Mouse (Mus musculus) liver, embryonic 14.5 days (tissue): Measurements from ENCODE around the gene Dnm3. TPM values are rescaled to one million over a fixed set of nuclear protein-coding genes. Genes with fewer than 3 reads are reported as not detected.

Source experiments
- ATAC-seq: fragments of 200-750 bp; cut with Nextera tagmentation; 2 replicates; pipeline ENCODE4 v1.8.0; 2017; ENCODE audit warnings: moderate number of reproducible peaks, mild to moderate bottlenecking, moderate library complexity; ENCODE audit not compliant: insufficient read depth
- DNase-seq, 3 experiments: peaks; one replicate each; pipeline ENCODE4 v3.0.0-alpha.2; 2012 to 2013; ENCODE audit warnings: low read depth in 3 of 3, low spot score in 3 of 3
- H3K27ac ChIP-seq: fragments of 300-500 bp; sonication (generic); 2 replicates; pipeline ENCODE4 v1.5.1; 2014; ENCODE audit warnings: moderate library complexity, mild to moderate bottlenecking, control low read depth, inconsistent platforms
- H3K27me3 ChIP-seq: fragments of 300-500 bp; sonication (generic); 2 replicates; pipeline ENCODE4 v1.6.1; 2014; ENCODE audit warnings: mild to moderate bottlenecking, low read length, moderate library complexity; ENCODE audit not compliant: control insufficient read depth, insufficient read depth
- H3K36me3 ChIP-seq: fragments of 300-500 bp; sonication (generic); replicated peaks from 2 replicates; pipeline ENCODE4 v1.6.1; 2014; ENCODE audit warnings: low read depth; ENCODE audit not compliant: control insufficient read depth, insufficient read depth
- H3K4me1 ChIP-seq, 2 experiments: fragments of 200-500 bp in 1 of 2; fragments of 300-500 bp in 1 of 2; sonication (generic) in 1 of 2; replicated peaks; 2 replicates each; pipeline ENCODE4 v1.6.1; 2012 to 2014; ENCODE audit warnings: antibody characterized with exemption in 1 of 2, inconsistent platforms in 1 of 2, low read length in 1 of 2; ENCODE audit not compliant: control insufficient read depth in 2 of 2, insufficient read depth in 2 of 2
- H3K4me2 ChIP-seq: fragments of 300-500 bp; sonication (generic); 2 replicates; pipeline ENCODE4 v1.6.1; 2014; ENCODE audit warnings: low read depth, mild to moderate bottlenecking, control low read depth, moderate library complexity
- H3K4me3 ChIP-seq, 2 experiments: fragments of 200-500 bp in 1 of 2; fragments of 300-500 bp in 1 of 2; sonication (generic) in 1 of 2; 2 replicates each; pipeline ENCODE4 v1.5.1; 2012 to 2014; ENCODE audit warnings: low read depth in 2 of 2, low read length in 2 of 2, mild to moderate bottlenecking in 2 of 2, control low read depth in 1 of 2, inconsistent platforms in 1 of 2, moderate library complexity in 1 of 2; ENCODE audit not compliant: insufficient read depth in 1 of 2
- H3K9ac ChIP-seq: fragments of 300-500 bp; sonication (generic); replicated peaks from 2 replicates; pipeline ENCODE4 v1.6.1; 2014; ENCODE audit warnings: mild to moderate bottlenecking, control low read depth, moderate library complexity
- H3K9me3 ChIP-seq: fragments of 300-500 bp; sonication (generic); 2 replicates; pipeline ENCODE4 v1.6.1; 2016; ENCODE audit warnings: low read length, mixed read lengths; ENCODE audit not compliant: control insufficient read depth
- CTCF ChIP-seq: IDR thresholded peaks from 2 replicates; pipeline ENCODE4 v1.5.1; 2016; ENCODE audit warnings: antibody characterized with exemption, low read depth, control low read depth
- EP300 ChIP-seq: IDR thresholded peaks from 2 replicates; pipeline ENCODE4 v1.6.1; 2016; ENCODE audit warnings: antibody characterized with exemption, low read depth
- WGBS: fragments of 180-500 bp; shearing (Covaris S2); extraction: QIAGEN DNeasy Blood & Tissue Kit; methylation state at CpG from one replicate; pipeline ENCODE4 v1.1.7; 2014; ENCODE audit not compliant: insufficient replicate concordance; 5-methylcytosine and 5-hydroxymethylcytosine counted together
- polyA plus RNA-seq, 2 experiments: library from polyadenylated mRNA; depleted of rRNA in 1 of 2; stranded (reverse) in 1 of 2; unstranded in 1 of 2; fragments of >200 nt; fragmentation: Nextera tagmentation in 1 of 2; extraction: Ambion mirVana in 1 of 2; gene quantifications; 2 replicates each; pipeline versions ENCODE4 v1.2.1 to v1.2.3; 2012 to 2014

Dnm3 gene
- polyA plus RNA-seq, 2 experiments = 0.61 to 0.96 TPM

DNA sequence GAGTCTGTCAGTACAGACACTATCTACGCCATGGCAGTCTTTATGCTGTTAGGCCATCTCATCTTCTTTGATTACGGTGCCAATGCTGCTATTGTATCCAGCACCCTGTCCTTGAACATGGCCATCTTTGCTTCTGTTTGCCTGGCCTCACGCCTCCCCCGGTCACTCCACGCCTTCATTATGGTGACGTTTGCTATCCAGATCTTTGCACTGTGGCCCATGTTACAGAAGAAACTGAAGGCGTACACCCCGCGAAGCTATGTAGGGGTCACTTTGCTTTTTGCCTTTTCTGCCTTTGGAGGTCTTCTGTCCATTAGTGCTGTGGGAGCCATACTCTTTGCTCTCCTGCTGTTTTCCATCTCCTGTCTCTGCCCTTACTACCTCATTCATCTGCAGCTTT, 507.0 kb downstream of the Dnm3 start:
- no peak overlapping the region for H3K4me3 ChIP-seq
- no peaks in the 10 kb centered on the region for H3K36me3 ChIP-seq
- H3K27me3 ChIP-seq = no peaks in the 10 kb centered on the region; the same call in 1 of the 2 replicates
- H3K4me2 ChIP-seq = no peak overlapping the region
- WGBS = 88% methylated on average over 9 of the region's 9 CpGs
- DNase-seq (no peak), ATAC-seq (no peak)
- H3K9ac ChIP-seq = no peak overlapping the region
- H3K9me3 ChIP-seq = no peaks in the 10 kb centered on the region
- TF ChIP-seq EP300 (no peak), CTCF (no peak)
- peaks cover 5 to 14% of the 10 kb centered on the region in 2 experiments for H3K4me1 ChIP-seq
- no peak overlapping the region for H3K27ac ChIP-seq

DNA sequence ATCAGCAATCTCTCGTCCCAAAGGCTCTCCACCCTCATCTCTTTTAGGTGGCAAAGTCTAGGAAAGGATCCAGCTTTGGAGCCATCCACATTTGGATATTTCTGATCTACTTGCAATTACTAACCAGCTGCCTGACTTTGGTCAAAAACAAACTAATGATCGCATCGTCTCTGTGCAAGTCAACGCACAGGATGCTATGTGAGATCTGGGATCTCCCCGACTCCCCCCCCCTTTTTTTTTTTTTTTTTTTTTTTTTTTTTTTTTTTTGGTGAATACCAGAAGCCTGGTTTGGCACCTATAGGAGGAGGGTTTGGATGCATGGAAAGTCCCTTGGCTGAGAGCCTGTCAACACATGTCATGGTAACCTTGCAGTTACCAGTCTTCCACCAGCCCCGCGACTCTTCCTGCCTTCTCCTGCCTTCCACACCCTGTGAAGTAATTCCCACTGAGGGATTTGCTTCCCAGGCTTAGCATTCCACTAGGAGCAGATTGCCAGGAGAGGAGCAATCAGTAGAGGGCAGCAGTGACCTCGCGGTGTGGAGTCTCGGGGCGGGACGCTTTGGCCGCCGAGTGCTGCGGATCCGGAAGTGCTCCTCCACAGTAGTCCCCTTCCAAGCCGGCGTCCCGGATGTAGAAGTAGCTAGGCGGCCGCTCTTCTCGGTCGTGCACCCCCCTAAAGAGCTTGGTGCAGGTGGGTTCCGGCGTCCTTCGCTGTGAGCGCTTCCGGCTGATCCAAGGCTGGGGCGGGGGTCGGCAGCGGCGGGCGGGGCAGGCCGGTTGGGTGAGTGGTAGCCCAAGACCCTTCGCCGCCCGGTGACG, 509.0 kb downstream of the Dnm3 start, which contains the start of gene Pigc:
TSS of gene Pigc (plus strand) at position 598 of the 819 bp plus-strand sequence.
- peak; percentile 96 for ATAC-seq
- WGBS = 5% methylated on average over 38 of the region's 38 CpGs
- no peaks in the 10 kb centered on the region for H3K36me3 ChIP-seq
- H3K27me3 ChIP-seq = no peaks in the 10 kb centered on the region; the same call in 1 of the 2 replicates
- H3K9me3 ChIP-seq = no peaks in the 10 kb centered on the region
- TF ChIP-seq EP300 = no peak
- TF ChIP-seq CTCF = peak; percentile 94
- peak within 1 kb of the TSS; percentile 80 for H3K4me2 ChIP-seq
- H3K4me3 ChIP-seq = peak within 1 kb of the TSS; percentile 82 to 88
- peak within 1 kb of the TSS; percentile 72 for H3K27ac ChIP-seq
- H3K9ac ChIP-seq = peak within 1 kb of the TSS; percentile 94
- DNase-seq = peak; percentile 81 to 84 (median 83)
- peaks cover 5 to 10% of the 10 kb centered on the region in 2 experiments for H3K4me1 ChIP-seq

DNA sequence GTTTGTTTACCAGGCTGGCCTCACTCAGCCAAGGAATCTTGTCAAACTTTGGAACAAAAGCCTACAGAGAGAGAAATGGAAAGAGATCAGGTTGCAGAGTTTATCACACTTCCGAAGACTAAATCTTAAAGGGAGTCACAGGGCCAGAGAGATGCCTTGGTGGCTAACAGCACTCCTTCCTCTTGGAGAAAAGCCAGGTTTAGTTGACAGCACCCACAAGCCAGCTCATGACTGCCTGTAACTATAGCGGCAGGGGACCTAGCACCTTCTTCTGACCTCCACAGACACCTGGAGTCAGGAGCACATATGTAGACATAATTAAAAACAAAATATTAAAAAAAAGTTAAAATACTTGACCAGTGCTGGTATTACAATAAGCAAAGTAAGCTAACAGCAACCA, 509.9 kb downstream of the Dnm3 start:
- TF ChIP-seq EP300 (no peak), CTCF (no peak)
- Histone ChIP-seq H3K4me2 (no peak overlapping the region), H3K4me3 (no peak overlapping the region), H3K4me1 (peaks cover 5 to 7% of the 10 kb centered on the region in 2 experiments), H3K36me3 (no peaks in the 10 kb centered on the region), H3K9ac (no peak overlapping the region), H3K27me3 (no peaks in the 10 kb centered on the region; the same call in 1 of the 2 replicates), H3K27ac (no peak overlapping the region), H3K9me3 (no peaks in the 10 kb centered on the region)
- no peak for DNase-seq
- no peak for ATAC-seq
- 77% methylated on average over 2 of the region's 2 CpGs for WGBS

GRCm38 (mm10) chr1:161962465-161963377, 515.1 kb downstream of the Dnm3 start:
- peak in 1 of 3 experiments; percentile 11 for DNase-seq
- Histone ChIP-seq H3K36me3 (no peaks in the 10 kb centered on the region), H3K9ac (no peak overlapping the region), H3K9me3 (no peaks in the 10 kb centered on the region), H3K4me2 (no peak overlapping the region), H3K27me3 (no peaks in the 10 kb centered on the region; the same call in 1 of the 2 replicates), H3K4me1 (0 out of 4 replicates have a peak, but pooled peaks cover 0 to 2% of the 10 kb centered on the region in 2 experiments), H3K4me3 (no peak overlapping the region), H3K27ac (no peak overlapping the region)
- peak; percentile 46; the same call in 1 of the 2 replicates for ATAC-seq
- WGBS = 37% methylated on average over 3 of the region's 3 CpGs
- TF ChIP-seq EP300 = no peak
- peak; percentile 72 for TF ChIP-seq CTCF
